Mouse (Mus musculus) CD4-positive, CD25-positive, alpha-beta regulatory T cell (primary cell): ENCODE data around the gene Vmn1r83. TPM values are rescaled to one million over a fixed set of nuclear protein-coding genes. Genes with fewer than 3 reads are reported as not detected.

Experiments
- polyA plus RNA-seq: library from polyadenylated mRNA; unstranded; fragments of 100-300 nt; shearing (Covaris generic); gene quantifications from one replicate; pipeline ENCODE4 v1.2.1, GENCODE M21; 2017

The Vmn1r83 gene
- not detected for polyA plus RNA-seq

GRCm38 (mm10) chr7:12329381-12329780, at the start of gene Vmn1r83:
Gene Vmn1r83 (minus strand): TSS chr7:12329481.

GRCm38 (mm10) chr7:12369173-12369572, 39.9 kb upstream of the Vmn1r83 start, which contains the start of gene Vmn1r84:
Gene Vmn1r84 (minus strand): TSS chr7:12369273.

GRCm38 (mm10) chr7:12300130-12300529, 29.2 kb downstream of the Vmn1r83 start, which contains the start of gene Vmn1r82:
Gene Vmn1r82 (plus strand): TSS chr7:12300430.

Other genes starting within 250 kb of the Vmn1r83 start
- 0.07 TPM for gene Vmn1r78, start 179.2 kb downstream of the Vmn1r83 start, polyA plus RNA-seq
- not detected for gene Vmn1r79, start 158.2 kb downstream of the Vmn1r83 start, polyA plus RNA-seq
- gene Vmn1r80, start 140.2 kb downstream of the Vmn1r83 start, polyA plus RNA-seq, result 0.04 TPM
- 0.07 TPM for gene Vmn1r81, start 61.2 kb downstream of the Vmn1r83 start, polyA plus RNA-seq
- gene Vmn1r82, start 29.1 kb downstream of the Vmn1r83 start, polyA plus RNA-seq, result not detected
- gene Vmn1r84, start 39.8 kb upstream of the Vmn1r83 start, polyA plus RNA-seq, result 0.05 TPM
- gene Zfp551, start 93.3 kb upstream of the Vmn1r83 start, polyA plus RNA-seq, result 3.5 TPM
- 9.9 TPM for gene Zfp606, start 148.8 kb upstream of the Vmn1r83 start, polyA plus RNA-seq
- not detected for gene 2900092C05Rik, start 183.0 kb upstream of the Vmn1r83 start, polyA plus RNA-seq